Mouse (Mus musculus) neural tube, embryonic 15.5 days (tissue): ENCODE measurements around the gene Ttc7b. TPM values are rescaled to one million over a fixed set of nuclear protein-coding genes. Genes with fewer than 3 reads are reported as not detected.

ENCODE experiments used
- ATAC-seq: fragments of 200-750 bp; cut with Nextera tagmentation; 2 replicates; pipeline ENCODE4 v1.8.0; 2017; ENCODE audit warnings: mild to moderate bottlenecking, moderate TSS enrichment, moderate library complexity; ENCODE audit not compliant: low FRiP score
- H3K27ac ChIP-seq: fragments of 300-500 bp; sonication (generic); replicated peaks from 2 replicates; pipeline ENCODE4 v1.5.1; 2015; ENCODE audit warnings: mild to moderate bottlenecking, inconsistent platforms
- H3K27me3 ChIP-seq: fragments of 300-500 bp; sonication (generic); replicated peaks from 2 replicates; pipeline ENCODE4 v1.6.1; 2015; ENCODE audit warnings: inconsistent platforms
- H3K36me3 ChIP-seq: fragments of 300-500 bp; sonication (generic); 2 replicates; pipeline ENCODE4 v1.6.1; 2015; ENCODE audit warnings: inconsistent platforms
- H3K4me1 ChIP-seq: fragments of 300-500 bp; sonication (generic); 2 replicates; pipeline ENCODE4 v1.6.1; 2015; ENCODE audit warnings: inconsistent platforms
- H3K4me2 ChIP-seq: fragments of 300-500 bp; sonication (generic); 2 replicates; pipeline ENCODE4 v1.6.1; 2015; ENCODE audit warnings: inconsistent platforms, mild to moderate bottlenecking, moderate library complexity
- H3K4me3 ChIP-seq: fragments of 300-500 bp; sonication (generic); replicated peaks from 2 replicates; pipeline ENCODE4 v1.5.1; 2015; ENCODE audit warnings: mild to moderate bottlenecking, inconsistent platforms
- H3K9ac ChIP-seq: fragments of 300-500 bp; sonication (generic); replicated peaks from 2 replicates; pipeline ENCODE4 v1.6.1; 2015; ENCODE audit warnings: mild to moderate bottlenecking, inconsistent platforms
- H3K9me3 ChIP-seq: fragments of 300-500 bp; sonication (generic); replicated peaks from 2 replicates; pipeline ENCODE4 v1.6.1; 2016; ENCODE audit warnings: inconsistent platforms
- WGBS: fragments of 180-500 bp; shearing (Covaris S2); methylation state at CpG from one replicate; pipeline ENCODE4 v1.1.7; 2015; ENCODE audit warnings: mixed read lengths; 5-methylcytosine and 5-hydroxymethylcytosine counted together
- polyA plus RNA-seq: library from polyadenylated mRNA; unstranded; fragments of >200 nt; fragmentation: Nextera tagmentation; extraction: Ambion mirVana; gene quantifications from 2 replicates; pipeline ENCODE4 v1.2.1, GENCODE M21; 2015

Ttc7b gene
- polyA plus RNA-seq, 1 experiment from 2014 or later, result 10.2 TPM

- no peak overlapping the region for H3K4me3 ChIP-seq
- no peaks in the 10 kb centered on the region for H3K27me3 ChIP-seq
- 76% methylated on average over 3 of the region's 3 CpGs for WGBS
- H3K9ac ChIP-seq, result no peak overlapping the region
- ATAC-seq, result no peak
- no peaks in the 10 kb centered on the region for H3K9me3 ChIP-seq
- H3K36me3 ChIP-seq, result no peaks in the 10 kb centered on the region; the same call in 1 of the 2 replicates
- H3K4me2 ChIP-seq, result no peak overlapping the region
- H3K27ac ChIP-seq, result no peak overlapping the region
- no peaks in the 10 kb centered on the region for H3K4me1 ChIP-seq
These were observed 45.1 kb downstream of the Ttc7b start for GRCm38 (mm10) chr12:100475489-100475888.

GRCm38 (mm10) chr12:100474661-100475321 is 45.8 kb downstream of the Ttc7b start:
- H3K36me3 ChIP-seq, result no peaks in the 10 kb centered on the region; the same call in 1 of the 2 replicates
- H3K27ac ChIP-seq, result no peak overlapping the region
- no peak overlapping the region for H3K4me2 ChIP-seq
- H3K4me3 ChIP-seq, result no peak overlapping the region
- H3K9me3 ChIP-seq, result no peaks in the 10 kb centered on the region
- ATAC-seq, result no peak
- H3K4me1 ChIP-seq, result no peaks in the 10 kb centered on the region
- H3K9ac ChIP-seq, result no peak overlapping the region
- WGBS, result 85% methylated on average over 3 of the region's 3 CpGs
- no peaks in the 10 kb centered on the region for H3K27me3 ChIP-seq

GRCm38 (mm10) chr12:100470295-100470694 is 50.3 kb downstream of the Ttc7b start:
- H3K9me3 ChIP-seq, result no peaks in the 10 kb centered on the region
- 90% methylated on average over 9 of the region's 9 CpGs for WGBS
- H3K9ac ChIP-seq, result no peak overlapping the region
- no peaks in the 10 kb centered on the region for H3K4me1 ChIP-seq
- H3K4me2 ChIP-seq, result no peak overlapping the region
- peaks cover 7% of the 10 kb centered on the region for H3K36me3 ChIP-seq
- H3K27me3 ChIP-seq, result no peaks in the 10 kb centered on the region
- H3K27ac ChIP-seq, result no peak overlapping the region
- no peak for ATAC-seq
- H3K4me3 ChIP-seq, result no peak overlapping the region

GRCm38 (mm10) chr12:100469503-100470293 is 50.9 kb downstream of the Ttc7b start:
- Histone ChIP-seq H3K9ac (no peak overlapping the region), H3K36me3 (peaks cover 8% of the 10 kb centered on the region), H3K27me3 (no peaks in the 10 kb centered on the region), H3K4me1 (no peaks in the 10 kb centered on the region), H3K4me2 (no peak overlapping the region), H3K4me3 (no peak overlapping the region), H3K9me3 (no peaks in the 10 kb centered on the region), H3K27ac (no peak overlapping the region)
- 72% methylated on average over 7 of the region's 7 CpGs for WGBS
- ATAC-seq, result no peak

GRCm38 (mm10) chr12:100465101-100465715 is 55.4 kb downstream of the Ttc7b start:
- ATAC-seq, result no peak
- no peaks in the 10 kb centered on the region for H3K4me1 ChIP-seq

GRCm38 (mm10) chr12:100457701-100458100 is 62.9 kb downstream of the Ttc7b start:
- WGBS, result 92% methylated on average over 7 of the region's 7 CpGs
- Histone ChIP-seq H3K27ac (no peak overlapping the region), H3K36me3 (0 out of 2 replicates have a peak, but pooled peaks cover 5% of the 10 kb centered on the region), H3K9me3 (no peaks in the 10 kb centered on the region), H3K9ac (no peak overlapping the region), H3K4me2 (no peak overlapping the region), H3K4me3 (no peak overlapping the region), H3K27me3 (no peaks in the 10 kb centered on the region), H3K4me1 (no peaks in the 10 kb centered on the region)
- ATAC-seq, result no peak

More at GRCm38 (mm10) chr12:100465101-100465715, 55.4 kb downstream of the Ttc7b start:
- Histone ChIP-seq H3K27ac (no peak overlapping the region), H3K4me2 (no peak overlapping the region), H3K36me3 (peaks cover 8% of the 10 kb centered on the region), H3K9me3 (no peaks in the 10 kb centered on the region), H3K9ac (no peak overlapping the region), H3K27me3 (no peaks in the 10 kb centered on the region), H3K4me3 (no peak overlapping the region)
- 95% methylated on average over 2 of the region's 4 CpGs for WGBS

- no peak overlapping the region for H3K27ac ChIP-seq
- H3K9me3 ChIP-seq, result no peaks in the 10 kb centered on the region
- no peak for ATAC-seq
- H3K36me3 ChIP-seq, result peaks cover 5% of the 10 kb centered on the region; the same call in 1 of the 2 replicates
- H3K9ac ChIP-seq, result no peak overlapping the region
- no peak overlapping the region for H3K4me3 ChIP-seq
- H3K4me2 ChIP-seq, result no peak overlapping the region
- 73% methylated on average over 10 of the region's 10 CpGs for WGBS
- H3K27me3 ChIP-seq, result no peaks in the 10 kb centered on the region
- no peaks in the 10 kb centered on the region for H3K4me1 ChIP-seq
These were observed 64.2 kb downstream of the Ttc7b start for GRCm38 (mm10) chr12:100456257-100456975.

- 87% methylated on average over 2 of the region's 2 CpGs for WGBS
- no peak overlapping the region for H3K9ac ChIP-seq
These were observed 65.2 kb downstream of the Ttc7b start for GRCm38 (mm10) chr12:100455453-100455852.

GRCm38 (mm10) chr12:100447701-100448277 is 72.8 kb downstream of the Ttc7b start:
- Histone ChIP-seq H3K4me2 (no peak overlapping the region), H3K27me3 (no peaks in the 10 kb centered on the region), H3K9ac (no peak overlapping the region), H3K4me1 (0 out of 2 replicates have a peak, but pooled peaks cover 4% of the 10 kb centered on the region), H3K9me3 (no peaks in the 10 kb centered on the region), H3K4me3 (no peak overlapping the region), H3K36me3 (peaks cover 7% of the 10 kb centered on the region), H3K27ac (no peak overlapping the region)
- ATAC-seq, result no peak
- 81% methylated on average over 12 of the region's 12 CpGs for WGBS

More at GRCm38 (mm10) chr12:100455453-100455852, 65.2 kb downstream of the Ttc7b start:
- Histone ChIP-seq H3K36me3 (peaks cover 5% of the 10 kb centered on the region; the same call in 1 of the 2 replicates), H3K4me1 (no peaks in the 10 kb centered on the region), H3K4me2 (no peak overlapping the region), H3K9me3 (no peaks in the 10 kb centered on the region), H3K27ac (no peak overlapping the region), H3K4me3 (no peak overlapping the region), H3K27me3 (no peaks in the 10 kb centered on the region)
- no peak for ATAC-seq

- H3K9me3 ChIP-seq, result no peaks in the 10 kb centered on the region
- H3K9ac ChIP-seq, result no peak overlapping the region
- no peak overlapping the region for H3K27ac ChIP-seq
- ATAC-seq, result no peak
- WGBS, result 79% methylated on average over 6 of the region's 6 CpGs
- no peak overlapping the region for H3K4me2 ChIP-seq
- H3K4me3 ChIP-seq, result no peak overlapping the region
- no peaks in the 10 kb centered on the region for H3K27me3 ChIP-seq
- H3K36me3 ChIP-seq, result peaks cover 7% of the 10 kb centered on the region
- 0 out of 2 replicates have a peak, but pooled peaks cover 4% of the 10 kb centered on the region for H3K4me1 ChIP-seq
These were observed 73.5 kb downstream of the Ttc7b start for GRCm38 (mm10) chr12:100447161-100447560.

GRCm38 (mm10) chr12:100445686-100446085 is 74.9 kb downstream of the Ttc7b start:
- Histone ChIP-seq H3K9ac (no peak overlapping the region), H3K4me1 (0 out of 2 replicates have a peak, but pooled peaks cover 4% of the 10 kb centered on the region), H3K9me3 (no peaks in the 10 kb centered on the region), H3K36me3 (peaks cover 7% of the 10 kb centered on the region), H3K4me2 (no peak overlapping the region), H3K4me3 (no peak overlapping the region), H3K27me3 (no peaks in the 10 kb centered on the region), H3K27ac (no peak overlapping the region)
- 95% methylated on average over 7 of the region's 7 CpGs for WGBS
- no peak for ATAC-seq
